ENCODE assay signal across 26 mouse cellular contexts in genomic region chr6:93581141-93581540, GRCm38 (mm10).
"Had no signal": no experiment of that assay in that cellular context is flagged by ENCODE, and none has a peak within 500 bp of the region (broad histone marks: within the 10 kb centered on the region; RNA-seq: fewer than 3 reads in every experiment).

No protein-coding gene starts in this region.

- H3K27me3 ChIP-seq: embryonic facial prominence, embryonic 12.5 days; embryonic facial prominence, embryonic 13.5 days; embryonic facial prominence, embryonic 15.5 days; forebrain, embryonic 12.5 days; forebrain, embryonic 13.5 days; forebrain, embryonic 15.5 days had no signal

- H3K9ac ChIP-seq: embryonic facial prominence, embryonic 12.5 days; embryonic facial prominence, embryonic 13.5 days; embryonic facial prominence, embryonic 15.5 days; forebrain, embryonic 12.5 days; forebrain, embryonic 13.5 days; forebrain, embryonic 15.5 days; forebrain, postnatal 0 days had no signal

- H3K4me3 ChIP-seq: embryonic facial prominence, embryonic 10.5 days; embryonic facial prominence, embryonic 12.5 days; embryonic facial prominence, embryonic 13.5 days; embryonic facial prominence, embryonic 15.5 days; erythroblast, embryonic 14.5 days; forebrain, embryonic 10.5 days; forebrain, embryonic 12.5 days; forebrain, embryonic 13.5 days; forebrain, embryonic 15.5 days; gastrocnemius, adult 2 months; heart, adult 2 months had no signal

- H3K4me2 ChIP-seq: embryonic facial prominence, embryonic 12.5 days; embryonic facial prominence, embryonic 13.5 days; embryonic facial prominence, embryonic 15.5 days; forebrain, embryonic 12.5 days; forebrain, embryonic 13.5 days; forebrain, embryonic 15.5 days had no signal

- H3K27ac ChIP-seq: embryonic facial prominence, embryonic 10.5 days; embryonic facial prominence, embryonic 12.5 days; embryonic facial prominence, embryonic 13.5 days; embryonic facial prominence, embryonic 15.5 days; forebrain, embryonic 10.5 days; forebrain, embryonic 12.5 days; forebrain, embryonic 13.5 days; forebrain, embryonic 15.5 days; gastrocnemius, adult 2 months; heart, adult 2 months had no signal

- H3K4me1 ChIP-seq: embryonic facial prominence, embryonic 10.5 days; embryonic facial prominence, embryonic 12.5 days; embryonic facial prominence, embryonic 13.5 days; embryonic facial prominence, embryonic 15.5 days; forebrain, embryonic 12.5 days; forebrain, embryonic 13.5 days; forebrain, embryonic 15.5 days had no signal

- ATAC-seq: forebrain, embryonic 13.5 days; forebrain, embryonic 14.5 days; forebrain, embryonic 15.5 days; forebrain, embryonic 16.5 days; forebrain, postnatal 0 days had no signal

- H3K9me3 ChIP-seq: embryonic facial prominence, embryonic 10.5 days; embryonic facial prominence, embryonic 12.5 days; embryonic facial prominence, embryonic 13.5 days; embryonic facial prominence, embryonic 15.5 days; forebrain, embryonic 10.5 days; forebrain, embryonic 12.5 days; forebrain, embryonic 13.5 days; forebrain, embryonic 15.5 days had no signal

- DNase-seq: cerebellum, adult 2 months; cerebellum, adult 8-10 months; cerebellum, adult 9-10 months; cerebellum, adult 9-11 months; cerebellum, postnatal 25 days; cerebellum, postnatal 36 days; embryo, embryonic 11 days; gastrocnemius, adult 2 months; gastrocnemius, postnatal 10 days; gastrocnemius, postnatal 14 days; gastrocnemius, postnatal 25 days; gastrocnemius, postnatal 36 days; heart, adult 18-20 months; heart, adult 2 months had no signal

- H3K36me3 ChIP-seq: embryonic facial prominence, embryonic 10.5 days; embryonic facial prominence, embryonic 12.5 days; embryonic facial prominence, embryonic 13.5 days; embryonic facial prominence, embryonic 15.5 days; forebrain, embryonic 10.5 days; forebrain, embryonic 12.5 days; forebrain, embryonic 15.5 days had no signal
